In genomic region chr17:84118781-84119180, GRCm38 (mm10) we compare ENCODE assay signal across 15 mouse cellular contexts.
DNase-seq lines count a peak whose midpoint lies in the region; ATAC-seq and TF ChIP-seq lines count a peak whose summit lies in the region.
"Had no signal": no experiment of that assay in that cellular context is flagged by ENCODE, and none has a peak within 500 bp of the region (broad histone marks: within the 10 kb centered on the region; RNA-seq: fewer than 3 reads in every experiment).

No protein-coding gene starts in this region.

- H3K4me3 ChIP-seq in intestine, embryonic 15.5 days (replicated peaks) = no peak overlapping the region
- no peak overlapping the region for H3K4me3 ChIP-seq in intestine, postnatal 0 days (ENCODE audit: low read depth, low read length)
- no peak overlapping the region for H3K4me3 ChIP-seq in limb, embryonic 15.5 days
- H3K4me3 ChIP-seq: embryonic facial prominence, embryonic 12.5 days; forebrain, embryonic 15.5 days; hindbrain, embryonic 12.5 days; neural tube, embryonic 13.5 days had no signal

- ATAC-seq in intestine, embryonic 15.5 days = no peak
- no peak for ATAC-seq in intestine, postnatal 0 days
- ATAC-seq in limb, embryonic 15.5 days (ENCODE audit: insufficient number of reproducible peaks, low FRiP score, low TSS enrichment, low read depth) = no peak
- no peak for ATAC-seq in inflammation-experienced regulatory T-cells, adult 6 months
- ATAC-seq: forebrain, embryonic 15.5 days had no signal

- H3K9me3 ChIP-seq in intestine, embryonic 15.5 days = no peaks in the 10 kb centered on the region
- no peaks in the 10 kb centered on the region for H3K9me3 ChIP-seq in intestine, postnatal 0 days (ENCODE audit: control insufficient read depth)
- H3K9me3 ChIP-seq in limb, embryonic 15.5 days = no peaks in the 10 kb centered on the region
- H3K9me3 ChIP-seq: embryonic facial prominence, embryonic 12.5 days; forebrain, embryonic 15.5 days; hindbrain, embryonic 12.5 days; neural tube, embryonic 13.5 days had no signal

- DNase-seq in thymus, postnatal 14 days = peak; percentile 45
- DNase-seq in thymus, adult 18-20 months = no peak
- no peak for DNase-seq in ovary, postnatal 10 days (ENCODE audit: low spot score)
- DNase-seq: cerebellum, postnatal 10 days; gastrocnemius, postnatal 14 days; kidney, postnatal 36 days; midbrain, embryonic 14.5 days had no signal

- 0 out of 2 replicates have a peak overlapping the region, but pooled peaks have one; percentile 22 for H3K27ac ChIP-seq in intestine, embryonic 15.5 days
- no peak overlapping the region for H3K27ac ChIP-seq in intestine, postnatal 0 days (ENCODE audit: low read depth, low read length)
- H3K27ac ChIP-seq in limb, embryonic 15.5 days = peak overlapping the region; percentile 12
- H3K27ac ChIP-seq: embryonic facial prominence, embryonic 12.5 days; forebrain, embryonic 15.5 days; hindbrain, embryonic 12.5 days; neural tube, embryonic 13.5 days had no signal

- no peak for TF ChIP-seq CTCF in intestine, postnatal 0 days (IDR thresholded peaks at IDR 0.05; ENCODE audit: low read depth)

- H3K4me1 ChIP-seq in intestine, embryonic 15.5 days (replicated peaks) = peaks cover 25% of the 10 kb centered on the region
- peaks cover 9% of the 10 kb centered on the region for H3K4me1 ChIP-seq in intestine, postnatal 0 days (replicated peaks; ENCODE audit: control insufficient read depth, insufficient read depth, low read length)
- H3K4me1 ChIP-seq in limb, embryonic 15.5 days = peaks cover 49% of the 10 kb centered on the region

- 38% methylated on average over 1 of the region's 1 CpGs for WGBS in intestine, embryonic 15.5 days
- 50% methylated on average over 1 of the region's 1 CpGs for WGBS in intestine, postnatal 0 days
- 25% methylated on average over 1 of the region's 1 CpGs for WGBS in limb, embryonic 15.5 days

- H3K27me3 ChIP-seq in intestine, embryonic 15.5 days (replicated peaks) = no peaks in the 10 kb centered on the region
- no peaks in the 10 kb centered on the region for H3K27me3 ChIP-seq in intestine, postnatal 0 days (replicated peaks; ENCODE audit: control insufficient read depth, insufficient read depth, low read length)
- H3K27me3 ChIP-seq in limb, embryonic 15.5 days = no peaks in the 10 kb centered on the region
- H3K27me3 ChIP-seq: embryonic facial prominence, embryonic 12.5 days; forebrain, embryonic 15.5 days; hindbrain, embryonic 12.5 days; neural tube, embryonic 13.5 days had no signal

- H3K4me2 ChIP-seq in intestine, embryonic 15.5 days (replicated peaks) = no peak overlapping the region
- H3K4me2 ChIP-seq in intestine, postnatal 0 days (replicated peaks; ENCODE audit: low read depth) = no peak overlapping the region
- no peak overlapping the region for H3K4me2 ChIP-seq in limb, embryonic 15.5 days
- H3K4me2 ChIP-seq: embryonic facial prominence, embryonic 12.5 days; forebrain, embryonic 15.5 days; hindbrain, embryonic 12.5 days; neural tube, embryonic 13.5 days had no signal

- H3K36me3 ChIP-seq in intestine, embryonic 15.5 days = no peaks in the 10 kb centered on the region
- H3K36me3 ChIP-seq in intestine, postnatal 0 days (ENCODE audit: control insufficient read depth, insufficient read depth) = no peaks in the 10 kb centered on the region; the same call in 1 of the 2 replicates
- no peaks in the 10 kb centered on the region for H3K36me3 ChIP-seq in limb, embryonic 15.5 days
- H3K36me3 ChIP-seq: embryonic facial prominence, embryonic 12.5 days; forebrain, embryonic 15.5 days; hindbrain, embryonic 12.5 days; neural tube, embryonic 13.5 days had no signal

- H3K9ac ChIP-seq in intestine, embryonic 15.5 days = no peak overlapping the region
- H3K9ac ChIP-seq in intestine, postnatal 0 days (ENCODE audit: low read depth, low read length) = no peak overlapping the region
- no peak overlapping the region for H3K9ac ChIP-seq in limb, embryonic 15.5 days
- H3K9ac ChIP-seq: embryonic facial prominence, embryonic 12.5 days; forebrain, embryonic 15.5 days; hindbrain, embryonic 12.5 days; neural tube, embryonic 13.5 days had no signal
